Mouse (Mus musculus): ENCODE results near the gene Helq. TPM values are rescaled to one million over a fixed set of nuclear protein-coding genes. Genes with fewer than 3 reads are reported as not detected.

Helq gene
- polyA plus RNA-seq, 1 experiment from 2014 or later = 18.3 TPM

DNA sequence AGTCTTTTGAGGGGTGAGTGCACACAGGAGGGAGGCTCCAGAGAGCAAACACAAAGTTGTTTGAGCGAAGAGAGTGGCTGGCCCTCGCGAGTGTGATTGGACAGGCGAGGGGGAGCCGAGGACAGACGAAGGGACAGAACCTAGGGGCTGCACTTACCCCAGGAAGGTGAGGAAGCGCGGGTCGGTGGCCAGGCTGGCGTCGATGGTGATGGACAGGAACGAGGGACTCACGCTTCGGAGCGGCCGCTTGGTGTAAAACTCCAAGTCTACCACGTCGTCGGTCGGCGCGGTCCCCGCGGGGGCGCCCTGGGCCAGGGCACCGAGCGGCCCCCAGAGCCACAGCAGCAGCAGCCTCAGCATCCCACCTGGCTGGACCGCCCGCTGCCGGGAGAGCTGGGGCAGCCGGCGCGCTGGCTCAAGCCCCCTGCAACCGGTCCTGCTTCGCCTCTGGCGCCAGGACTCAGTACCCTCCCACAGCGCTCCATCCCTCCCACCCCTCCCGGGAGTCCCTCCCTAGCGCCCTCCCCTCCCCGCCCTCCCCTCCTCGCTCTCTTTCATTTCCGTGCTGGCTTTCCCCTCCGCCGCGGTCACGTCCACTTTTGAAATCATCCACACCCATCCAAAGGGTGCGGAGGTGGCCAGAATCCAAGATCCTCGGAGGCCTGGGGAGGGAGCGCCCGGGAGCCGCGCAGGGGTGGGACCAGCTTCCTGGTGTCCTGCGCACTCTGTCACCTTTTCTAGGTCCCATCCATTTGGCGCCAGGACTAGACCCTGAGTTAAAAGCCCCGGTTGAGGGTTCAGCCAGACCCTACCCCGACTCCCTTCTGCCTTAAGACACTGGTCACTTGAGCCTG is 78.9 kb downstream of the Helq start, which contains the start of gene Hpse:
Gene Hpse (minus strand): TSS at position 482 of the 854 bp plus-strand sequence.
- peak within 1 kb of the TSS; percentile 80 for H3K27ac ChIP-seq
- DNase-seq (ENCODE audit: low spot score) = peak; percentile 59
- H3K4me1 ChIP-seq (replicated peaks) = peaks cover 20% of the 10 kb centered on the region
- under 1% methylated on average over 55 of the region's 56 CpGs for WGBS
- peaks cover 46% of the 10 kb centered on the region for H3K27me3 ChIP-seq (ENCODE audit: insufficient read depth, poor library complexity, severe bottlenecking)
- H3K4me3 ChIP-seq = peak within 1 kb of the TSS; percentile 66
- no peaks in the 10 kb centered on the region for H3K36me3 ChIP-seq
- H3K9me3 ChIP-seq = peaks cover 5% of the 10 kb centered on the region; the same call in 1 of the 2 replicates

DNA sequence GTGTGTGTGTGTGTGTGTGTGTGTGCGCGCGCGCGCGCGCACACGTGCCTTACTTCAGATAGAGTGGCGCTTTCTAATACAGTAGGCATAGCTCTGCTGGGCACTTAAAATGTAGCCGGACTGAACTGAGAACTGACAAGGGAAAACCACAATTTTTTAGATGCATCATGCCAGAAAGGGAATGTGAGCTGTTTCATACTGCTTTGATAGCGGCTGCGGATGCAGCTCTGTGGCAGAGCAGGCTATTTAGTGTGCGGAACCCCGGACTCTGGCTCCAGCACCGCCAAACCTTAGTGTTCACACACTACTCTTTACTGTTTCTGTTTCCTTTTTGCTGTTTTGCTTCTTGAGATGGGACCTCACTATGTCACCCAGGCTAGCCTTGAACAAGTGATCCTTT is 81.6 kb downstream of the Helq start:
- DNase-seq (ENCODE audit: low spot score) = no peak
- Histone ChIP-seq H3K27me3 (ENCODE audit: insufficient read depth, poor library complexity, severe bottlenecking) (peaks cover 41% of the 10 kb centered on the region), H3K27ac (no peak overlapping the region), H3K4me3 (no peak overlapping the region), H3K9me3 (no peaks in the 10 kb centered on the region), H3K36me3 (no peaks in the 10 kb centered on the region), H3K4me1 (replicated peaks) (peaks cover 30% of the 10 kb centered on the region)
- 95% methylated on average over 15 of the region's 15 CpGs for WGBS

Other genes starting within 250 kb of the Helq start
- gene Plac8, start 226.4 kb downstream of the Helq start, polyA plus RNA-seq (2016; fragmentation: Nextera tagmentation; extraction: Ambion mirVana) = 4.8 and 6.7 TPM in 2 replicates
- 49.6 and 56.0 TPM in 2 replicates for gene Coq2, start 123.5 kb downstream of the Helq start, polyA plus RNA-seq (2016; fragmentation: Nextera tagmentation; extraction: Ambion mirVana)
- gene Hpse, start 78.9 kb downstream of the Helq start, polyA plus RNA-seq (2016; fragmentation: Nextera tagmentation; extraction: Ambion mirVana) = 1.6 and 2.3 TPM in 2 replicates
- 198 and 208 TPM in 2 replicates for gene Mrps18c, start within 50 bp of the Helq start, polyA plus RNA-seq (2016; fragmentation: Nextera tagmentation; extraction: Ambion mirVana)
- gene Abraxas1, start 22.4 kb upstream of the Helq start, polyA plus RNA-seq (2016; fragmentation: Nextera tagmentation; extraction: Ambion mirVana) = 25.6 and 29.5 TPM in 2 replicates
- 0.50 and 0.96 TPM in 2 replicates for gene Gpat3, start 47.1 kb upstream of the Helq start, polyA plus RNA-seq (2016; fragmentation: Nextera tagmentation; extraction: Ambion mirVana)

Data from hindbrain, embryonic 10.5 days (tissue).